Mouse (Mus musculus): Measurements from ENCODE around the gene Sit1.

GRCm38 (mm10) chr4:43453413-43453812 lies 30.1 kb downstream of the Sit1 start:
- no peak for TF ChIP-seq POLR2A (IDR thresholded peaks at IDR 0.05; ENCODE audit: borderline replicate concordance, extremely low read depth, low read depth, low read length)
- TF ChIP-seq CTCF (IDR thresholded peaks at IDR 0.05; ENCODE audit: insufficient read depth, low read length), result no peak

Data from lung, adult 2 months (tissue).